Mouse (Mus musculus) CH12.LX (cell line): ENCODE data around the gene Kif28. TPM values are rescaled to one million over a fixed set of nuclear protein-coding genes. Genes with fewer than 3 reads are reported as not detected.

ENCODE experiments used
- DNase-seq: peaks from one replicate; pipeline ENCODE4 v3.0.0-alpha.2; 2013; ENCODE audit errors: extremely low read depth
- H3K27ac ChIP-seq: 2 replicates; pipeline ENCODE4 v1.5.1; 2012; ENCODE audit warnings: low read depth, mild to moderate bottlenecking, control low read depth, moderate library complexity; ENCODE audit not compliant: insufficient read depth
- H3K27me3 ChIP-seq: replicated peaks from 2 replicates; pipeline ENCODE3; 2012; ENCODE audit warnings: inconsistent platforms
- H3K36me3 ChIP-seq, 2 experiments: replicated peaks in 1 of 2; 2 replicates each; pipeline versions ENCODE3 to v1.6.1; 2012; ENCODE audit warnings: inconsistent platforms in 1 of 2, low read length in 1 of 2, mild to moderate bottlenecking in 1 of 2, mixed read lengths in 1 of 2, moderate library complexity in 1 of 2; ENCODE audit not compliant: control insufficient read depth in 1 of 2, insufficient read depth in 1 of 2
- H3K4me1 ChIP-seq, 2 experiments: 2 replicates each; pipeline ENCODE4 v1.6.1; 2012; ENCODE audit warnings: inconsistent platforms in 1 of 2, moderate library complexity in 1 of 2; ENCODE audit not compliant: insufficient read depth in 2 of 2, control insufficient read depth in 1 of 2
- H3K4me2 ChIP-seq: 2 replicates; pipeline ENCODE4 v1.6.1; 2012; ENCODE audit warnings: low read depth, mild to moderate bottlenecking, control low read depth; ENCODE audit not compliant: poor library complexity, insufficient read depth, severe bottlenecking
- H3K4me3 ChIP-seq, 3 experiments: fragments of 150-350 bp in 1 of 3; sonication (generic) in 1 of 3; replicated peaks in 1 of 3; 2 replicates each; pipeline versions ENCODE3 to v1.5.1; 2011 to 2012; ENCODE audit warnings: low read depth in 2 of 3, low read length in 2 of 3, mild to moderate bottlenecking in 2 of 3, moderate library complexity in 2 of 3, control low read depth in 1 of 3, improper control_type of control experiment in 1 of 3, inconsistent platforms in 1 of 3, mixed read lengths in 1 of 3; ENCODE audit not compliant: poor library complexity in 1 of 3
- H3K79me2 ChIP-seq: replicated peaks from 2 replicates; pipeline ENCODE4 v1.6.1; 2012; ENCODE audit warnings: mild to moderate bottlenecking, moderate library complexity; ENCODE audit not compliant: control insufficient read depth, poor library complexity, insufficient read depth, severe bottlenecking; ENCODE audit errors: extremely low read depth
- H3K9ac ChIP-seq: 2 replicates; pipeline ENCODE4 v1.6.1; 2012; ENCODE audit warnings: low read depth, mild to moderate bottlenecking, control low read depth, moderate library complexity; ENCODE audit not compliant: insufficient read depth
- H3K9me3 ChIP-seq: replicated peaks from 2 replicates; pipeline ENCODE3; 2012; ENCODE audit warnings: low read length, inconsistent platforms, mixed read lengths
- BHLHE40 ChIP-seq: IDR thresholded peaks from 2 replicates; pipeline ENCODE4 v1.6.1; 2011; ENCODE audit warnings: mild to moderate bottlenecking, low read depth, low read length, improper control_type of control experiment
- CTCF ChIP-seq, 2 experiments: IDR thresholded peaks in 1 of 2; conservative IDR thresholded peaks in 1 of 2; 2 replicates each; pipeline ENCODE4 v1.5.1; 2011 to 2012; ENCODE audit warnings: low read depth in 2 of 2, low read length in 2 of 2, improper control_type of control experiment in 1 of 2, inconsistent platforms in 1 of 2, mild to moderate bottlenecking in 1 of 2, moderate library complexity in 1 of 2
- E2F4 ChIP-seq: IDR thresholded peaks from 2 replicates; pipeline ENCODE4 v1.6.1; 2011; ENCODE audit warnings: low read depth, low read length, improper control_type of control experiment; ENCODE audit not compliant: insufficient replicate concordance
- EP300 ChIP-seq: IDR thresholded peaks from 2 replicates; pipeline ENCODE4 v1.6.1; 2011; ENCODE audit warnings: low read length, improper control_type of control experiment
- GABPA ChIP-seq: IDR thresholded peaks from 2 replicates; pipeline ENCODE4 v1.6.1; 2012; ENCODE audit warnings: low read depth, low read length, improper control_type of control experiment, inconsistent platforms; ENCODE audit not compliant: insufficient replicate concordance
- IRF4 ChIP-seq: IDR thresholded peaks from 2 replicates; pipeline ENCODE4 v1.6.1; 2014; ENCODE audit warnings: low read depth, mild to moderate bottlenecking, inconsistent platforms, low read length, improper control_type of control experiment
- JUN ChIP-seq: IDR thresholded peaks from 2 replicates; pipeline ENCODE4 v1.6.1; 2011; ENCODE audit warnings: low read depth, mild to moderate bottlenecking, low read length, improper control_type of control experiment, moderate library complexity; ENCODE audit not compliant: insufficient read depth
- JUND ChIP-seq: conservative IDR thresholded peaks from 2 replicates; pipeline ENCODE4 v1.6.1; 2011; ENCODE audit warnings: low read depth, low read length, improper control_type of control experiment
- MAFK ChIP-seq: IDR thresholded peaks from 2 replicates; pipeline ENCODE4 v1.6.1; 2011; ENCODE audit warnings: low read length, improper control_type of control experiment; ENCODE audit not compliant: insufficient replicate concordance
- MAX ChIP-seq: IDR thresholded peaks from 2 replicates; pipeline ENCODE4 v1.6.1; 2011; ENCODE audit warnings: low read length, improper control_type of control experiment
- MEF2A ChIP-seq: IDR thresholded peaks from 2 replicates; pipeline ENCODE4 v1.6.1; 2014; ENCODE audit warnings: low read depth, mild to moderate bottlenecking, inconsistent platforms, low read length, improper control_type of control experiment, borderline replicate concordance
- MXI1 ChIP-seq: IDR thresholded peaks from 2 replicates; pipeline ENCODE4 v1.6.1; 2011; ENCODE audit warnings: mild to moderate bottlenecking, low read depth, low read length, improper control_type of control experiment
- MYC ChIP-seq: IDR thresholded peaks from 2 replicates; pipeline ENCODE4 v1.6.1; 2011; ENCODE audit warnings: low read depth, mild to moderate bottlenecking, improper control_type of control experiment, low read length
- NELFE ChIP-seq: IDR thresholded peaks from 2 replicates; pipeline ENCODE4 v1.6.1; 2011; ENCODE audit warnings: low read depth, low read length, improper control_type of control experiment
- POLR2AphosphoS2 ChIP-seq: IDR thresholded peaks from 2 replicates; pipeline ENCODE4 v1.6.1; 2011; ENCODE audit warnings: low read depth, low read length, improper control_type of control experiment
- RCOR1 ChIP-seq: conservative IDR thresholded peaks from 2 replicates; pipeline ENCODE4 v1.6.1; 2012; ENCODE audit warnings: low read depth, mild to moderate bottlenecking, inconsistent platforms, low read length, improper control_type of control experiment
- SIN3A ChIP-seq: IDR thresholded peaks from 2 replicates; pipeline ENCODE4 v1.6.1; 2012; ENCODE audit warnings: low read length, improper control_type of control experiment, inconsistent platforms
- SMC3 ChIP-seq: IDR thresholded peaks from 2 replicates; pipeline ENCODE4 v1.6.1; 2011; ENCODE audit warnings: low read depth, low read length, improper control_type of control experiment
- TBP ChIP-seq: conservative IDR thresholded peaks from 2 replicates; pipeline ENCODE4 v1.6.1; 2011; ENCODE audit warnings: low read depth, low read length, improper control_type of control experiment
- TCF12 ChIP-seq: IDR thresholded peaks from 2 replicates; pipeline ENCODE4 v1.6.1; 2014; ENCODE audit warnings: low read depth, mild to moderate bottlenecking, inconsistent platforms, low read length, improper control_type of control experiment
- USF1 ChIP-seq: IDR thresholded peaks from 2 replicates; pipeline ENCODE4 v1.6.1; 2014; ENCODE audit warnings: low read depth, mild to moderate bottlenecking, inconsistent platforms, low read length, improper control_type of control experiment
- ZC3H11A ChIP-seq: IDR thresholded peaks from 2 replicates; pipeline ENCODE4 v1.6.1; 2012; ENCODE audit warnings: low read depth, mild to moderate bottlenecking, inconsistent platforms, low read length, improper control_type of control experiment
- ZKSCAN1 ChIP-seq: IDR thresholded peaks from 2 replicates; pipeline ENCODE4 v1.6.1; 2012; ENCODE audit warnings: low read depth, inconsistent platforms, low read length, improper control_type of control experiment, borderline replicate concordance
- ZMIZ1 ChIP-seq: IDR thresholded peaks from 2 replicates; pipeline ENCODE4 v1.6.1; 2012; ENCODE audit warnings: low read depth, mild to moderate bottlenecking, inconsistent platforms, low read length, improper control_type of control experiment
- dilution Hi-C: fragments of 300-500 bp; cut with MboI; formaldehyde crosslinking; loops from 2 replicates; pipeline ENCODE4 v1.14.3; 2020; ENCODE audit warnings: low sequenced_read_pairs; ENCODE audit not compliant: extremely low pct_unique_long_range_greater_than_20kb, extremely low pct_ligation_motif_present
- in situ Hi-C: fragments of 300-500 bp; cut with MboI; formaldehyde crosslinking; loops from 3 replicates; pipeline ENCODE4 v1.14.3; 2019; ENCODE audit warnings: low sequenced_read_pairs, low pct_ligation_motif_present, low pct_unique_long_range_greater_than_20kb, mixed read lengths
- polyA plus RNA-seq: library from polyadenylated mRNA; unstranded; fragments of >175 nt; gene quantifications from 2 replicates; pipeline ENCODE4 v1.2.1, GENCODE M21; 2012; ENCODE audit warnings: low read depth; ENCODE audit not compliant: insufficient read length
- total RNA-seq, 2 experiments: library from RNA; depleted of rRNA; stranded (reverse); fragments of 300-350 nt in 1 of 2; fragments of >200 nt in 1 of 2; gene quantifications; 2 replicates each; pipeline ENCODE4 v1.2.3; 2012 to 2014

Kif28 gene
- total and polyA plus RNA-seq, 3 experiments = 0.07 TPM; not detected in 2

DNA sequence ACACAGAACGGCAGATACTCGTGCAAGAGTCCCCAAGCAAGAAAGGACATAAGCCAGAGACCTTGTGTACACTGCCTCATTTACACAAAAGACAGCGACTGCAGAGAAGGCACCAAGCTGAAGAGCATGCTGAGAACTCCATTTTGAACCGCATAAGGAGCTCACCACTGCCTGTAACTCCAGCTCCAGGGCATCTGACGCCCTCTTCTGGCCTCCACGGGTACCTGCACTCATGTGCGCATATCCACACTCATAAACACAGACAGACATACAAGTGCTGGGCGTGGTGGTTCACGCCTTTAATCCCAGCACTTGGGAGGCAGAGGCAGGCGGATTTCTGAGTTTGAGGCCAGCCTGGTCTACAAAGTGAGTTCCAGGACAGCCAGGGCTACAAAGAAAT, 16.4 kb downstream of the Kif28 start:
- H3K9me3 ChIP-seq = peaks cover 3% of the 10 kb centered on the region
- in situ Hi-C loops (no loop called here), dilution Hi-C loops (no loop called here)
- no peaks in the 10 kb centered on the region for H3K79me2 ChIP-seq
- no peaks in the 10 kb centered on the region for H3K36me3 ChIP-seq
- TF ChIP-seq CTCF (conservative IDR thresholded peaks at IDR 0.05 in 1 of 2, IDR thresholded peaks at IDR 0.05 in 1 of 2; ENCODE audit: low read depth in 2 of 2, low read length in 2 of 2) (0 out of 4 replicates have a peak, but pooled peaks of 1 of the 2 experiments have one; percentile 2), RCOR1 (no peak)
- H3K4me3 ChIP-seq = no peak overlapping the region
- no peak overlapping the region for H3K4me2 ChIP-seq
- H3K4me1 ChIP-seq = peaks cover 0 to 4% of the 10 kb centered on the region in 2 experiments; a peak in 1 of 4 replicates
- peaks cover 5% of the 10 kb centered on the region for H3K27me3 ChIP-seq
- no peak overlapping the region for H3K27ac ChIP-seq
- H3K9ac ChIP-seq = no peak overlapping the region
- DNase-seq = no peak

DNA sequence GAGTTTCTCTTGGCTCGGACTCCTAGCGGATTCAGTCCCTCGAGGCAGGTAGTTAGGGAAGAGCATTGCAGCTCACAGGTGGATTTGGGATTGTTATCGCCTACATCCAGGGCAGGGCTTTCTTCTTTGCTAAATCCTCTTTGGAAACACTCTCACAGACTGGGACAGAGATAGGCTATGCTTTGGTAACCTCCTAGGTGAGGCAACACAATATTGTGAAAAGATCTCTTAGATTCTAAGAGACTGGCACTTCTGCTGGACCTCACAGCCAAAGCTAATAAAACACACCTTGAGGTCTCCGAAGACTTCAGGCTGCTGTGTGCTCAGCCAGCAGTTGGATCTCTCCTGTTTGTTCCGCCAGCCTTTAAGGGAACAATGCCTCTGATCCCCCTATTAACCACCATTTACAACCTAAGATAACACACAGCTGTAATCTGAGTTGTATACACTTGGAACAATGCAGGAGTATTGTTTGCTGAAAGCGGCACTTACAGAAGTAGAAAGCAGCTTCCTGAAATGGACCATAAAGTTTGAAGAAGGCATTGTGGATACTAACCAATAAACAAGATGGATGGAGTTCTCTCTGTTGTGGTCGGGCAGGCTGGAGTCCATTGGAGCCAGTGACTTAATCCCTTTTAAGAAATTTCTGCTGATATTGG, 22.1 kb downstream of the Kif28 start:
- Histone ChIP-seq H3K27ac (no peak overlapping the region), H3K4me2 (no peak overlapping the region), H3K27me3 (no peaks in the 10 kb centered on the region), H3K79me2 (no peaks in the 10 kb centered on the region), H3K9me3 (no peaks in the 10 kb centered on the region), H3K36me3 (no peaks in the 10 kb centered on the region), H3K4me1 (no peaks in the 10 kb centered on the region), H3K9ac (no peak overlapping the region), H3K4me3 (no peak overlapping the region)
- DNase-seq = no peak
- in situ Hi-C loops (no loop called here), dilution Hi-C loops (no loop called here)
- TF ChIP-seq SIN3A = no peak
- TF ChIP-seq MXI1 = no peak
- no peak for TF ChIP-seq JUN
- no peak for TF ChIP-seq POLR2AphosphoS2
- TF ChIP-seq ZMIZ1 = no peak
- TF ChIP-seq JUND = no peak
- TF ChIP-seq ZKSCAN1 = no peak
- TF ChIP-seq IRF4 = no peak
- no peak for TF ChIP-seq TCF12

DNA sequence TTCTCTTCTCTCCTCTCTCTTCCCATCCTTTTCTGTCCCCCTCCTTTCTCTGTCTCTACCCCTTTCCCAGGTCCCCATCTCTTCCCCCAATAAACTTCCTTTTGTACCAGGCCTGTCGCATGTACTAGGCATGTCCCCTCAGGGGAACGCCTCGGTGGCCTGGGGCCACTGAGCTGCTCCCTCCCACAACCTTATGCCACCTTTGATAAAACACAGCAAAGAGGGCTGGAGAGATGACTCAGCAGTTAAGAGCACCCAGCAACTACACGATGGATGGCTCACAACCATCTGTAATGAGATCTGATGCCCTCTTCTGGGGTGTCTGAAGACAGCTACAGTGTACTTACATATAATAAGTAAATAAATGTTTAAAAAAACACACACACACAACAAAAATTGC, 29.3 kb downstream of the Kif28 start:
- DNase-seq = no peak
- dilution Hi-C loops = no loop called here
- in situ Hi-C loops = no loop called here
- Histone ChIP-seq H3K4me3 (no peak overlapping the region), H3K27me3 (no peaks in the 10 kb centered on the region), H3K9ac (no peak overlapping the region), H3K27ac (no peak overlapping the region), H3K4me2 (no peak overlapping the region), H3K79me2 (no peaks in the 10 kb centered on the region), H3K9me3 (peaks cover 2% of the 10 kb centered on the region)
- TF ChIP-seq MEF2A = no peak
- TF ChIP-seq TBP = no peak
- no peak for TF ChIP-seq TCF12
- TF ChIP-seq SMC3 = no peak
- TF ChIP-seq USF1 = no peak
- no peak for TF ChIP-seq MXI1
- no peak for TF ChIP-seq GABPA
- no peak for TF ChIP-seq EP300
- no peak for TF ChIP-seq MAX
- TF ChIP-seq MYC = no peak
- TF ChIP-seq E2F4 = no peak
- no peak for TF ChIP-seq SIN3A
- no peak for TF ChIP-seq ZC3H11A
- TF ChIP-seq IRF4 = no peak
- no peak for TF ChIP-seq MAFK
- no peak for TF ChIP-seq NELFE
- TF ChIP-seq BHLHE40 = no peak
- TF ChIP-seq, all 38 proteins: peak for 0
- Histone ChIP-seq H3K4me1 (no peaks in the 10 kb centered on the region), H3K36me3 (no peaks in the 10 kb centered on the region)
